Mouse (Mus musculus) right cerebral cortex, adult 2 months (tissue): ENCODE measurements at regions not wholly inside any gene's neighbourhood (a gene's known extent, or its start where the extent isn't known, plus 50 kb on each side); places are given as distances from the start of the nearest gene placed in this dataset.
"Not testable (repeated sequence)": the region's sequence is repeated elsewhere in the genome, so short reads cannot be mapped to it uniquely, and the experiment has no call there.

Source experiments
- DNase-seq, 2 experiments: peaks; one replicate each; pipeline ENCODE4 v3.0.0; 2021 to 2022; ENCODE audit warnings: low spot score in 2 of 2

DNA sequence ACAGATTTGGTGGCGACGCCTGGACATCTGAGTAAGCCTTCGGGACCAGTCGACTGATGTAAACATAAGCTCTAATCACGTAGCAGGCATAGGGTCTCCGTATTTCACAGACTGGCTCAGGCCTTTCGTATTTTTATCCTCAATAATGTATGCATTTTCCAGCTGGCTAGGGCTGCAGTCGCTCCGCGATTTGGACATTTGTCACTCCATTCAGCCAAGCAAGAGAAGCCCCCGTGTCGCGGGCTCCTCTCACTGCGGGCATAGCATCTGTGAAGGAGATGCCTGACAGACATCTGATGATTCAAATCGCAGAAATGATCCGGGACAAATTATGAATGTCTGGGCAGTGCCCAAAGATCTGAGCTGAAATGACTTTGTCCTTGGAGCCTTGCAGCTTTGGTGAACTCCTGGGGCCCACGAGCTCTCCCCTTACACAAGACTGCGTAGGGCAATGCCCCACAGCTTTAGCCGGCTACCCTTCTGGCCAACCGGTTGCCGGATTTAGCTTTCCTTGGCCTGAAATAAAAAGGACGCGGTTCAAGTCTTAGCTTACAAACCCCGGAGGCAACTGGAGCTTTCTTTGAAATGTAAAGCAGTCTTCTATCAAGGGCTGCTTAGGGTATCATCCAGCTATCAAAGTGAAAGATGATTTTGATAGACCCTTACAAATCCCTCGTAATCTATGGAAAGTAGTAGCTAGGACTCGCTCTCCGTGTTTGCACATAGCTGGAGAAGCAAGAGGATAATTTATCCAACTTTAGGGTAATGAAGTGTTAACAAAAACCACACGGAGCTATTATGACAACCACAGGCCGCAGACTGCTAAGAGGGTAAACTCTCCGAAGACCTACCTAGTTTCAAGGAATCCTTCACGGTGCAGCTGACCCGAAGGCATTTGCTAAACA lies 270.6 kb downstream of the Etnk1 start:
- no peak for DNase-seq

DNA sequence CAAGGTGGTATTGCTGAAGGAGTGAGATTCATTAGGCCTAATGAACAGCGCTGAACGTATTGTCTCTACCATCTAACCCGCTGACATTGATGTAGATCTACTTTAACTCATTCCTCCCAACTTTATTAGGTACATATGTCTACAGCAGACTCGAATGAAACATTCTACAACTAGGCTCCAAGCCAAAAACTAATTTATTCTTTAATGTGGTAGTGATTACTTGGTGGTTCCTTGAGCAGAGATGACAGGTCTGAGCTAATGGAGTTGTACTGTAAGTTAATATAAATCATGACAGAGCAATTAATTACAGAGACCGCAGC lies 271.2 kb downstream of the Etnk1 start:
- no peak for DNase-seq

DNA sequence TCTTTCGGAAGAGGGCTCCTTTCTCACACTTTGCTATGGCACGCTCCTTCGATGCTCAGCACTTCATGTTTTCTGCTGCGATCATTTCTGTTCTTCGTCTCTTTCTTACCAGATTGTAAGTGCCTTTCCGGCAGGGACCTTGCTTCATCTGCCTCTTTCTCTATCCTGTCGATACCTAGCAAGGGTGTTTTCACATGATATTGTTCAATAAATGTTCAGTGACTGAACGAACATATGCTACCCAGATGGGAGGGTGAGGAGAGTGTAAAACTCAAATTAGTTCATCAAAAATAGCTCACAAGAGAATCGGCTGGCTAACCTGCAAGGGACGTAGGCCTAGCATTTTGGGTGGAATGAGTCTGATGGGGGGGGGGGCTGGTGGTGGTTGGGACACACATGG lies 272.5 kb downstream of the Etnk1 start:
- no peak for DNase-seq

DNA sequence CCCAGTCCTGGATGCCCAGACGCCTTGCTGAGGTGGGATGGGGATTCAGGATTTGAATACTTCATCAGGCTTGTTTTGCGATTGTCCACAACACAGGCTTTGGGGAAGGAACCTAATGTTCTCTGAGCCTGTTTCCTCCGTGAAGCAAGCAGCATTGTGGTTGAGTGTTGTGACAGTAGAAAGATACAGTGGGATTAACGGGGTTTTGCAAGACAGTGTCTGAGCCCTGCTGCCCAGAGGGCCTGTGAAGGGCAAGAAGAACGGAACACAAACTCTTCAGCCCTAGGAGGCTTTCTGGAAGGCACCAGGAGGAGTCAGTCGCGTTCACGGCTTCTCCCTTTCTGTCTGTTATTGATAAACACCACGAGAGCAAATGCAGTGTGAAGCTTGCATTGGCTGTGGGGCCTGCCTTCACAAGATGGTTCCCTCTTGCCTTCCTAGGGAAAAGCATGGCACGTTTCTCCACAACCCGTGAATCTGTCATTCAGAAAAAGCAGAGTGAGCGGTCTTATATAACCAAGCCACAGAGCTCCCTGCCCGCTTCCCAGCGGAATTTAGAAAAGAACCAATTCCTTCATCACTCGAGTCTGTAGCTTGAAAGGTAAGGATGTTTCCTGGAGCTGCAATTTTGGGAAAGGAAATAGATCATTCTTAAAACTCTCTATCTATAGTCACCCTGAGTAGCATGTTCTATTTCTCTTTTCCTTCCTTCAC lies 273.4 kb downstream of the Etnk1 start:
- DNase-seq: no peak

DNA sequence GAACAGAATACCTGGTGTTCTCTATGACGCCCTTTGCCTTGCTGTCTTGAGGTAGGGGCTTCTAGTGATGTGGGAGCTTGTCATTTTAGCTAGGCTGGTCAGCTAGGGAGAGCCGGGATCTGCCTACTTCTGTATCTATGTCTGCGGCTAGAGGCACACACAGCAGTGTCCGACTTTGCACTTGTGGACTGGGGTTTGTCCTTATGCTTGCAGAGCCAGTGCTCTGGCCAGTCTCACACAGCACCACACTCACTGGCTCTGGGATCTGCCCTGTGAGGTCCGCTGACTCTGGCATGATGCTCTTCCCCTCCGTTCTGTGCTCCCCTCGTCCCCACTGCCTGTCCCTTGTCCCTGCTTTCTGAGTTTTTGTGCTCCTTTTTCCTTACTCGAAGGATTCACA lies 275.3 kb downstream of the Etnk1 start:
- DNase-seq: no peak

DNA sequence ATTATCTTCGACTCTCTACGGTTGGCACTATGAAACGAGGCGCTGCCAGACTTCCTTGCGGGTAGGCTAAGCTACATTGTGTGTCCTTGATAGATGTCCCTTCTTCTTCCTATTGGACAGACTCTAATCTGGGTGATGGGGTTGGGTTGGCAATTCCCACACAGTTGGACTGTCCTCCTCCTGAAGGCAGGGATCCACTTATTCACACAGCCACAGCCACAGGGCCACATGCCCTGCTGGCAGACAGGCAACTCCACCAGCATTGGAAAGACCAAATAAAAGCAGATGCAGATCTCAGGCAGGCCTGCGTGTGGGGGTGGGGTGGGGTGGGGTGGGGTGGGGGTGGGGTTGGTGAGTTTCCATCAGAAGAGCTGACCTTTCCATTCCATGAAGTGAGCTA lies 276.4 kb downstream of the Etnk1 start:
- DNase-seq: no peak

DNA sequence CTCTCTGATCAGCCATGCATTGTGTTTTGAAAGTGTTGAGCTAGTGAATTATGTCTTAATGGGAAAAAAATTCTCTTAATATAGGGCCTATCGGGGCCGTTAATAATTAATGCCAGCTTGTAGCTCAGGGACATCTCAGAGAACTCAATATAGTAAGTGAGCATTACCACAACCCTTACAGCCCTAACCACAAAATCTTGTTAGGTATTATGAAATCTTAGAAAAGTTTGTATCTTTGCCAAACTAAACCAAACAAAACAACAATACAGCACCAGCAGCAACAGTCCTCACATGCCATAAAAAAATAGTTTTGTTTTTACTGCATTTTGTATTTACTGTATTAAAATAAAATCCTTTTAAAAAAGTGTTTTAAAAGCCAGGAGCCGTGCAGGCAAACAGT lies 277.8 kb downstream of the Etnk1 start:
- no peak for DNase-seq

DNA sequence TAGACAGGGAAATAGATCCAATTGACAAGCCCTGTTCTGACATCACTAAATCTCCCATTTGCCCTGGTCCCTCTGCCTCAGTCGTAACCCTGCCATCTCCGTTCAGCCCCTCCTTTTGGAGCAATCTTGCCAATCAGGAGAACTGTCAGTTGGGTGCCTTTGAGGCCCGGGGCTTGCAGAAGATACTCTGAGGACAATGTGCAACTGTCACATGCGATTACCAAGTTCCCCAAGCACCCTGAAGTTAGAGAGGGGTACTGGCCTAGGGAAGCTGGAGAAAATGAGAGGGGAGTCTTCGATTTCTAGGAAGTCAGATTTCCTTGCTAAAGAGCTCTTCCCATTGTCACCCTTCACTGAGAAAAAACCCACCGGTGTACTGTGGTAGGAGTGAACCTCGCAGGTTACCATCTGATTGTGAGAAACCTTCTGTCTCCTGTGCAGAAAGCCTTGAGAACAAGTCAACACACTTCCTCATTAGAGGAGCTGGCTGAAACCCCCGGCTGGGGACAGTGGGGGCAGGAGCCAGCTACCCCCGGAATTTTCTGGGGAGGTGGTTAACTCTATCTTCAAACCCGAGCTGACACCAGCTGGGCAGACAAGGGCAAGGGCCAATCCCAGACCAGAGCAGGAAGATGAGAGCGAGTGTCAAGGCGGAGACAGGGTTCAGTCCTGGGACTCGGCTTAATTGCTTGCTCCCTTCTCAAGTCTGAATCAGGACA lies 279.0 kb downstream of the Etnk1 start:
- no peak for DNase-seq

DNA sequence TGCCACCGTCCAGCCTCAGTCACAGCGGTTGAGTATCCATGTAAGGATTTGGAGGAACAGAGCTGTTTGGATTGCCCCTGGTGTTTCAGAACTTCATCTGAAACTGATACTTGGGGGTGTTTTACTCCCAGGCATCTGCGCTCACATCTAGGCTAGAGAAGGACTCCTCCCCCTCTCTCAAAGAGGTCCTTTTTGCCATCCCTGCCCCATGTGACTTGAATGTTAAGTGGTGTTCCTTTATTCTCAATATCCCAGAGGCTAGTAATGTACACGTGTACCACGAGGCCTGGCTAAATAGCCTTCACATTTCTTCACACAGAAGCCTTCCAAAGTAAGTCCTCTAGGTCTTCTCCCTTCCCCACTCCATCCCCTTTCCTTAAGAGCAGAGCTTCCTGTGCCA lies 280.0 kb downstream of the Etnk1 start:
- DNase-seq: no peak

DNA sequence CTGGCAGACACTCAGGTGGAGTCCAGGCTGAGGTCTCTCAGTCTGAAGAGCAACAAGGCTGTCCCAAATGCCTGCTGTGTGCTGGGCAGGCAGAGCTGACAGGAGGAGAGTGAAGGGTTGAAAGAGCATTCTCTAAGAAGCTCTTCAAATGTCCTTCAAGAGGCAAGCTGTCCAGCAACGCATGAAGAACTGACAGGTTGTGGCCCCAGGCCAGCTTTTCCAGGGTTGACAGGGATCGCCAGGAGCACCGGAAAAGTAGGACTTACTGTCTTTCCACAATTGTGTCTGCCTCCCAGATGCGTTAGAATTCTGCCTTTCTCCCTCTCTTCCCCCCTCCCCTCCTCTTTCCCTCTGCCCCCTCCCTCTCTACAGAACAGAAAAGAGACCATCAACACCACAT lies 282.1 kb downstream of the Etnk1 start:
- no peak for DNase-seq

DNA sequence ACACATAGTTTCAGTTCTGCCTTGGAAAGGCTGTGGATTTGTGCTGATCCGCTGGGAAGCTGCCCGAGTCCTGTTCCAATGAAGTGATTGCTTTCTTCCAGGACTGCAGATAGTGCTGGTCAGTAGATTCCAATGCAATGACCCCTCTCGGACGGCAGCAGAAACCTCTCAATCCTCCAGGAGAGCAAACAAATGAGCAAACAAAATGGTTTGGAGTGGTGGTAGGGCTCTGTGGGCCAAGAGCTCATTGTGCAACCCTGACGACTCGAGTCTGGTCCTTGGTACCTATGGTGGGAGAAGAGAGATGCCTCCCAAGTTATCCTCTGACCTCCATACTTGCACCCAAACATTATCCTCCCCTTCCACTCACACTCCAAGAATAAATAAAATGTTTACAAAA lies 284.8 kb downstream of the Etnk1 start:
- no peak for DNase-seq

DNA sequence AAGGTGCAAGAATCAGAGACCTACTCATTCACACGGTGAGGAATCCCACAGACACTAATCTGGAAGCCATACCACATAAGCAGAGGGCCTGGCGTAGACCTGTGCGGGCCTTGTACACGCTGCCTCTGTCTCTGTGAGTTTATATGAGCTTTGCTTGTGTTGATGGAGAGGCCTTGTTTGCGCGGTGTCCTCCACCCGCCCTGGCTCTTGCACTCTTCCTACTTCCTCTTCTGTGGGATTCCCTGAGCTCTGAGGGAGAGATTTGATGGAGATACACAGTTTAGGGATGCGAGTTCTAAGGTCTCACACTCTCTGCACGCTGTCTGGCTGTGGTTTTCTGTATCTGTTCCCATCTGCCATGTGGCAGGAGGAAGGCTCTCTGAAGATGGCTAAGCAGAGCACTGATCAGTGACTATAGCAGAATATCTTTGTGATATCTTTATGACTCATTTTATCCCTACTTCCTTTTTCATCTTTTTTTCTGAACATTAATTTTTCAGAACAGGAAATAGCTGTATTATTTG lies 287.7 kb downstream of the Etnk1 start:
- DNase-seq: no peak

DNA sequence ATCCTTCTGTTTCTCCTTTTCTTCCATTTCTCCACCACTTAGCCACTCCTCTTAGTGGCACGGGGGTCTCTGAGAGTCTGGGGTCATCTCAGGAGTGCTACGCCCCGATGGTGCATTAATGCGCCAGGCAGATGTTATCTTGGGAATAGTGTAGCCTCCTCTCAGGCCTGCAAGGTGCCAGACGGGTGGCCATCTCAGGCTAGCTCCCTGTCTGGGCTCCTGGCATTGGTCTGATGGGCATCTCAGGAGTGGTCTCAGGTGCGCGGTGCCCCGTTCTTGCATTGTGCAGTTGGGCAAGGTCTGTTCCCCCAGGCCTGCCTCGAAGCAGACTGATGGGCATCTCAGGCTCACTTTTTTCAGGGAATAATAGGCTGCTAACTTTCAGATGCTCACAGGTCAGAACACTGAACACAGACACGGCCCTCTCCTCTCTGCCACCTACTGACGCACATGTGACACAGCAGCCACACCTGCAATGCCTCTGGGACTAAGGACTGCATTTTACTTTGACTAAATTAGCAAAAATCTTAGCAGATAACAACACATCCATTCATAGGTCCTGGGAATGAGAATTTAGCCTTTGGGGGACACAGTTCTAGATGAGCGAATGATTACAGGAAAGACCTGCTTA lies 298.0 kb downstream of the Etnk1 start:
- no peak for DNase-seq

DNA sequence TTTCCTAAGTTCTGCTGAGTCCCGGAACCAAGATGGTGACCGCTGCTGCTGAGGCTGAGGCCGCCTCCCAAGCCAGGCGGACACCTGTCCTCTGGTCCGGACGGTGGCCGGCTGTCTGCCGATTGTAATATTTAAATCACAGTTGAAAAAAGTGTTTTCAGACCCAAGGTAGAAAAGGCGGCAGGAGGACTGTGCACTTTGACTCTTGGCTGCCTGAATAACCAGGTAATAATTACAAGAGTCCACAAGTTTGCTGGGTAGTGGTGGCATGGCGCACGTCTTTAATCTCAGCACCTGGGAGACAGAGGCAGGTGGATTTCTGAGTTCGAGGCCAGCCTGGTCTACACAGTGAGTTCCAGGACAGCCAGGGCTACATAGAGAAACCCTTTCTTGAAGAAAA lies 305.7 kb downstream of the Etnk1 start:
- DNase-seq: not testable (repeated sequence)

DNA sequence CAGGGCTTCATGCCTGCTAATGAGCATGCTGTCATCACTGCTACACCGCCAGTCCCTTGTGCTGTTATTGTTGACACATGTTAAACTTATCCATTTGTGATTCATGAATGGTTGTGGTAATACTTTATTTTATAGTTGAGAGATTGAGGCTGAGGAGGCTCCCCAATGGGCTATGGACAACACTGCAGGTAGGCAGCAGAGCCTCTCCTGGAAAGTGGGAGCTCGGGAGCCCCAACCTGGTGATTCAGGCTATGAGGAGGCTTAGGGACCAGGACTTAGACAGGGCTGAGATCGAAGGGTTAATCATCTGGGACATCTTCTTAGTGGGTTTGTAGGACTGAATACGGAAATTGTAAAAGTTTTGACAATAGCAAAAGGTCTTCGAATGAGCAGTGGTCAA lies 307.4 kb downstream of the Etnk1 start:
- DNase-seq: no peak

DNA sequence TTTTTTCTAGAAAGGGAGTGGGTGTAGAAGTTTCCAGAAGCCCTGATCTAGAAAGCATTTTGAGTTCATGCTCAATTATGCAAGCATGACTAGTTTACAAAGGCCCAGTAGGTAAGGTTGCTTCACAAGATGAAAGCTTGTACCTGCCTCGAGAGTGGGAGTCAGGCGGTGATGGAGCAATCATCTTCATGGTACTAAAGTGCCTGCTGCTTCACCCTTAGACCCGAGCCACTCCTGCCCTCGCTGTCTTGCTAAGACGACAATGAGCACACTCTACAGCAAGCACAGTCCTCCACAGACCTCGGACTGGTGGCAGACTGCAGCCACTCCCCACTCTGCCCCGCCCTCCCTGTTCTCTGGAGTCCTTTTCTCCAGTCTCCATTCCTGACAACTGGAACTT lies 308.3 kb downstream of the Etnk1 start:
- DNase-seq: no peak

DNA sequence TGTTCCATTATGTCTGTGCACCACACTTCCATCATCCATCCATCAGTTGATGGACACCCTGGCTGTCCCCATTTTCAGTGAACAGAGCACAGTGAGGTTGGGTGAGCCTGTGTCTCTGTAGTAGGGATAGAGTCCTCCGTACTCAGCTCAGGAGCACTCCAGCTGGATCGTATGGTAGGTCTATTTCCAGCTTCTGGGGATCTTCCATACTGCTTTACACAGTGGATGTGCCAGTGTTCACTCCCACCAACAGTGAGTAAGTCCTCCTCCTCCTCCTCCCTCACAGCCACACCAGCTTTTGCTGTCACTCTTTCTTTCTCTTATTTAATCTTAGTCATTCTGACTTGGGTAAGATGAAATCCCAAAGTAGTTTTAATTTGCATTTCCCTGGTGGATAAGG lies 310.4 kb downstream of the Etnk1 start:
- DNase-seq: peak; percentile 61 to 62

DNA sequence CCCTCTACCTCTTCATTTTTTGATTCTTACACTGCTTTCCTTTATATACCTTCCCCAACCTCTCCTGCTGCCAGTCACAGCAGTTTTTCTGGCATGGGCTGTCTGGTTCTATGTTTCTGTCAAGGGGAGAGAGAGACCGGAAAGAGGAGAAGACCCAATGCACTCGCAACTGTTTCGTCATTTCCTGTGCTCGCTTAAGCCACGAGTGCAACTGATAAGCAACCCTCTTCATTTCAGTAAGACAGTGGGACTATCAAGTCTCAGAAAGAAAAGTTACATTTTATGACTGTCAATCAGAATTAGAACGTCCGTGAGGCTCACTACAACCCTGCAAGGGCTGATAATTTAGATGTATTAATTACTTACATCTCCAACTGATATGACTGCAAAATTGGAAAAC lies 312.2 kb downstream of the Etnk1 start:
- DNase-seq: no peak

DNA sequence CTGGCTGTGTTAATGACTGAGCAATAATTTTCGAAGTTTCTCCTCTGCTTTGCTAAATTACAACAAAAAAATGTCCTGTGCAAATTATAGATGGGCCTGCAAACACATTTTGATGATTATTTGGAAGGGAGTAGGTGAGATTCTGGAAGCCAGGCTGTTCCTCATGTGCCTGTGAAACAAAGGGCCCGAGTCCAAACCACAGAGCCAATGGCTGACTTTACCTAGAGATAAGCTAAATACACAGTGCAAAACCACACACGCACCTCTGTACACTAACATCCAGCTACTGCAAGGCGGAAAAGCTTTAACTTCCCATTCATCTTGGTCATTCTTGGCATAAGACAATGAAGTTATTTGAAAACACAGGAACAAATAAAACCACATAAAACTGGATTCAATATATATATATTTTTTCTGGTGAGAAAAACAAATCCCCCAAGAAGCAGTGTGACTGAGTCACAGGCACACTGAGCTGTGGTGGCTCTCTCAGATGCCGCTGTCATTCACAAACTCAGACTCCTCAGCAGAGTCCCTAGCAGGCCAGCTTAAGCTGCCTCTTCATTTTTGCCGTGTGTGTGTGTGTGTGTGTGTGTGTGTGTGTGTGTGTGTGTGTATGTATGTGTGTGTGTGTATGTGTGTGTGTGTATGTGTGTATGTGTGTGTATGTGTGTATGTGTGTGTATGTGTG lies 312.8 kb downstream of the Etnk1 start:
- no peak for DNase-seq

DNA sequence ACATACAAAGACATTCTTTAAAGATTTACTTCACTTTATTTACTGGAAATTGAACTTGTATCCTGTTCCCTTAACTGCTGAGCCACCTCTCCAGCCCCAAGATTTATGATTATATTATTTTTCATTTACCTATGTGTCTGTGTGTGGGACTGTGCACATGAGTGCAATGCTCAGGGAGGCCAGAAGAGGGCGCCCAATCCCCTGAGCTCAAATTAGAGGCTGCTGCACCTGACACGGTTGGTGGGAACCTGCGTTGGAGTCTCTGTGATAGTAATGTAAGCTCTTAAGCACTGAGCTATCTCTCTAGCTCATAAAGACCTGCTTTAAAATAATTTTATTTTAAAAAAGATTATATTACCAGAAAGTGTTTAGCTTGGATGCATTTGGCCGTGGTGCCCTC lies 315.3 kb downstream of the Etnk1 start:
- no peak for DNase-seq

DNA sequence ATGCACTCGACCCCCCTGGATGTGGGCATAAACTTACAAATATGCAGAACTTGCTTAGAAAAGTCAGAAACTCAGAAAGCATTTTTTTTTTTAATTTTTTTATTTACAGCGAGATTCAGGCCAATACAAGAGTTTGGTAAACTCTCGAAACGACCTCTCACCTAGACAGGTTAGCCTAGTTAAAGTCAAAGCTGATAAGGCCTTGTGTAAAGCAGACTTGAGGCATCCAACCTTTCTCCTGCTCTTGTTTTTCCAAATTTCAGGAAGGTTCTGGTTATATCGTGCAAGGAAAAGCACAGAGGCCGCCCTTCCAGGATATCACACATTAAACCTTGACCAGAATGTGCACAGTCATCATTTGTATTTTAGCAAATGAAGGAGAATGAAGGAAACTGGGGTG lies 315.8 kb downstream of the Etnk1 start:
- DNase-seq: no peak

DNA sequence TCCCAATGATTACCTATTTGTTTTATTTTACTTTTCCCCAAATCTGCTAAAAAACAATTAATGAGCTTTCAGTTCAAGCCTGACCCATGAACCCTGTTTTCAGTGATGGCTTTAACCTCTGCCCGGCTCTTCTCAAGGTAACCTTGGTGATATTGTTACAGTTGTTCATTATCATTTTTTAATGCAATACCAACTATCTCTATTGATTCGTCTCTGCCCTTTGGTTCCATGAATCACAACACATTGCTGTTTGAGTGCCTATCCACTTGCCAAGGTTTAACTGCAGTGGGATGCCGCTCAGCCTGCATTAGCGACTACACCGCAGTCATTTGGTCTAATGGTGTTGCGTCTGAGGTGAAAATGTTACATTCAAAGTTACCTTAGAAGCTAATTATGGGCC lies 317.9 kb downstream of the Etnk1 start:
- no peak for DNase-seq
